Mouse (Mus musculus): ENCODE measurements around the gene 9930111J21Rik1.

Gene 9930111J21Rik1

GRCm38 (mm10) chr11:48918380-48918779 is 60.8 kb downstream of the 9930111J21Rik1 start:
- no peak for DNase-seq (ENCODE audit: low read depth, low spot score)

GRCm38 (mm10) chr11:48913611-48914010 is 65.6 kb downstream of the 9930111J21Rik1 start:
- peak; percentile 32 for DNase-seq (ENCODE audit: low read depth, low spot score)

- DNase-seq (ENCODE audit: low read depth, low spot score) = no peak
Observed at GRCm38 (mm10) chr11:48908459-48908858, 70.7 kb downstream of the 9930111J21Rik1 start.

- peak; percentile 30 for DNase-seq (ENCODE audit: low read depth, low spot score)
Observed at GRCm38 (mm10) chr11:48902021-48902420, 77.2 kb downstream of the 9930111J21Rik1 start, which contains the start of gene Gm5431. Gene Gm5431 (minus strand): TSS chr11:48902214.

- DNase-seq (ENCODE audit: low read depth, low spot score) = peak; percentile 46
Observed at GRCm38 (mm10) chr11:48901567-48901930, 77.6 kb downstream of the 9930111J21Rik1 start.

- peak; percentile 66 for DNase-seq (ENCODE audit: low read depth, low spot score)
Observed at GRCm38 (mm10) chr11:48900654-48901566, 78.3 kb downstream of the 9930111J21Rik1 start.

GRCm38 (mm10) chr11:48898812-48899431 is 80.3 kb downstream of the 9930111J21Rik1 start:
- DNase-seq (ENCODE audit: low read depth, low spot score) = no peak

All from A20 (cell line).